Mouse (Mus musculus) layer of hippocampus, postnatal 25 days (tissue): ENCODE measurements around the gene Cphx2. TPM values are rescaled to one million over a fixed set of nuclear protein-coding genes. Genes with fewer than 3 reads are reported as not detected.
"Not testable (repeated sequence)": the region's sequence is repeated elsewhere in the genome, so short reads cannot be mapped to it uniquely, and the experiment has no call there.

Experiments
- DNase-seq, 2 experiments: peaks; one replicate each; pipeline ENCODE4 v3.0.0; 2022; ENCODE audit warnings: mixed read lengths in 2 of 2, low spot score in 1 of 2; ENCODE audit errors: extremely low spot score in 1 of 2
- total RNA-seq, 2 experiments: library from RNA; stranded (reverse); gene quantifications; 2 replicates each; pipeline ENCODE4 v1.2.3; 2021

The Cphx2 gene
- total RNA-seq: not detected

GRCm38 (mm10) chr14:26081216-26081615, at the start of gene Cphx2:
Gene Cphx2, plus strand, starts transcription at chr14:26081516.
- DNase-seq: not testable (repeated sequence)

- DNase-seq: not testable (repeated sequence)
These were observed 47.0 kb upstream of the Cphx2 start for GRCm38 (mm10) chr14:26034364-26034763.

GRCm38 (mm10) chr14:26035439-26035838, 45.9 kb upstream of the Cphx2 start:
- DNase-seq: not testable (repeated sequence)

GRCm38 (mm10) chr14:26042611-26043010, 38.7 kb upstream of the Cphx2 start, which contains the start of gene Gm9780:
Gene Gm9780, minus strand, starts transcription at chr14:26042711.
- not testable (repeated sequence) for DNase-seq

GRCm38 (mm10) chr14:26045007-26045406, 36.3 kb upstream of the Cphx2 start:
- DNase-seq: not testable (repeated sequence)

- DNase-seq: not testable (repeated sequence)
These were observed 34.3 kb upstream of the Cphx2 start for GRCm38 (mm10) chr14:26047026-26047425.

GRCm38 (mm10) chr14:26048767-26049166, 32.5 kb upstream of the Cphx2 start:
- not testable (repeated sequence) for DNase-seq

GRCm38 (mm10) chr14:26058184-26058583, 23.1 kb upstream of the Cphx2 start:
- not testable (repeated sequence) for DNase-seq

- not testable (repeated sequence) for DNase-seq
These were observed 22.0 kb upstream of the Cphx2 start for GRCm38 (mm10) chr14:26059362-26059761.

GRCm38 (mm10) chr14:26066574-26067324, 14.6 kb upstream of the Cphx2 start:
- DNase-seq: not testable (repeated sequence)

GRCm38 (mm10) chr14:26067325-26067633, 14.0 kb upstream of the Cphx2 start, which contains the start of gene Tmem254c:
Gene Tmem254c, minus strand, starts transcription at chr14:26067355.
- not testable (repeated sequence) for DNase-seq

- not testable (repeated sequence) for DNase-seq
These were observed 4.5 kb upstream of the Cphx2 start for GRCm38 (mm10) chr14:26076620-26077390.

GRCm38 (mm10) chr14:26081997-26082396, 681 bp downstream of the Cphx2 start, which contains the start of gene Cphx3:
Gene Cphx3, plus strand, starts transcription at chr14:26082297.
- DNase-seq: not testable (repeated sequence)

- not testable (repeated sequence) for DNase-seq
These were observed 16.3 kb downstream of the Cphx2 start for GRCm38 (mm10) chr14:26097622-26098021.

GRCm38 (mm10) chr14:26118150-26118549, 36.8 kb downstream of the Cphx2 start, which contains the start of gene Duxbl2:
Gene Duxbl2, plus strand, starts transcription at chr14:26118349.
- not testable (repeated sequence) for DNase-seq

- DNase-seq: not testable (repeated sequence)
These were observed 37.3 kb downstream of the Cphx2 start for GRCm38 (mm10) chr14:26118550-26119000.

GRCm38 (mm10) chr14:26119095-26119494, 37.8 kb downstream of the Cphx2 start:
- DNase-seq: not testable (repeated sequence)
